Mouse (Mus musculus) yolk sac, embryonic 10.5 days (tissue): Measurements from ENCODE around the gene Slc4a4.
"Not testable (repeated sequence)": the region's sequence is repeated elsewhere in the genome, so short reads cannot be mapped to it uniquely, and the experiment has no call there.

ENCODE experiments used
- DNase-seq: peaks from one replicate; pipeline ENCODE4 v3.0.0-alpha.2; 2017; ENCODE audit warnings: low spot score

Slc4a4 gene

GRCm38 (mm10) chr5:89083476-89083875, 196.9 kb downstream of the Slc4a4 start:
- DNase-seq: peak; percentile 44

GRCm38 (mm10) chr5:89087916-89088315, 201.3 kb downstream of the Slc4a4 start:
- no peak for DNase-seq

DNA sequence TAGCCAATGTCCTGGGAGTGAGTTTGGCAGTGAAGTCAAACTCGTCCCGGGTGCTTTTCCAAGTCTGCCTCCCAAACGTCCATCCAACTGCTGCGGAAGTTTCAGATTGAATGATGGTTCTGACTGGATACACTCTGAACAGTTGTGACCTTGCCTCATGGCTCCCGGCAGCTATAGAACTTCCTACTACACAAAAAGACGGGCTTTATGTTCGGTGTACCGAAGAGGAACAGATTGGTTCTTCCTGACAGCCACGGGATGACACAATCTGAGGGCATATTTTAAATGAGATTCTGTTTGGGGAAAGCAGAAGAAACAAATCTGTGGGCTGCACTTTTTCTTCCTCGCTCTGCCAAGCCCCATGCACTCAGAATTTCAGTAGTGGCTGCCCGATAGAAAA, 201.8 kb downstream of the Slc4a4 start:
- no peak for DNase-seq

DNA sequence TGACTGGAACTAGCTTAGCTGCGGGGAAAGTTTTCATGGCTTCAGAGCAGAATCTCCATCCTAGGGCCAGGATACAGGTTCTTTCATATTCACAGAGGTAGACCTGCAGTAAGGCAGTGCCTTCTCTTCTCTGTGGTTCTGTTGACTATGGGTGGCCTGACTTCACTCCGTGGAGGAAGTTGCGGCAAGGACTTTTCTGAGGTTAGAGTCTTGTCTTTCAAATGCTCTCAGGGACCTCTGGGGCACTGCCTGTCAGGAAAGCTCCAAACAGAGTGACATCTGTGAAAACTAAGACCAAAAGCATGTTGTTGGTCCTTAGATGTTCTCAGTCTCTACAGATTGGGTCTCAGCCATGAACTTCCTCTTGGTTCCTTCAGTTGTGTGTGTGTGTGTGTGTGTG, 203.5 kb downstream of the Slc4a4 start:
- no peak for DNase-seq

- DNase-seq: no peak
Observed at GRCm38 (mm10) chr5:89096371-89096770, 209.8 kb downstream of the Slc4a4 start.

- DNase-seq: no peak
Observed at GRCm38 (mm10) chr5:89097291-89097690, 210.7 kb downstream of the Slc4a4 start.

- DNase-seq: no peak
Observed at GRCm38 (mm10) chr5:89098121-89098520, 211.5 kb downstream of the Slc4a4 start.

GRCm38 (mm10) chr5:89099886-89100285, 213.3 kb downstream of the Slc4a4 start:
- DNase-seq: no peak

GRCm38 (mm10) chr5:89102560-89102959, 215.9 kb downstream of the Slc4a4 start:
- DNase-seq: no peak

- no peak for DNase-seq
Observed at GRCm38 (mm10) chr5:89105346-89105745, 218.7 kb downstream of the Slc4a4 start.

GRCm38 (mm10) chr5:89106217-89106616, 219.6 kb downstream of the Slc4a4 start:
- no peak for DNase-seq

GRCm38 (mm10) chr5:89108809-89109208, 222.2 kb downstream of the Slc4a4 start:
- no peak for DNase-seq

DNA sequence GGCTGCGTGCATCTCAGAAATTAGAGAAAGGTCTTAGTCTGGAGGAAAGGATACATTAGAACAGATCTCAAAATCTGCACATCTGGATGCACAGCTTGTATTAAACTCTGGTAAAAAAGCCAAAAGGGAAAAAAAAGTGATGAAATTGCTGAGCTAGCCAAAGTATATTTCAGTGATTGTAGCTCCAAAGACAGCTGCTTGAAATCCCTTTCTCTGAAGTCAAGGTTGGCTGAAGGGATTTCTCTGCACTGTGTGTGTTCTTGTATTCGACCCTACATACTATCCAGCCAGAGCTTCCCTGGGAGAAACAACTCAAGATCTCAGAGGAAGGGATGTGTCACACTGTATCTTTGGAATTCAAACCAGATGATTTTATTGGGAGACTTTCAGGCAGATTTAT, 223.2 kb downstream of the Slc4a4 start:
- DNase-seq: no peak

GRCm38 (mm10) chr5:89111987-89112386, 225.4 kb downstream of the Slc4a4 start:
- not testable (repeated sequence) for DNase-seq

GRCm38 (mm10) chr5:89120881-89121280, 234.3 kb downstream of the Slc4a4 start:
- DNase-seq: no peak

DNA sequence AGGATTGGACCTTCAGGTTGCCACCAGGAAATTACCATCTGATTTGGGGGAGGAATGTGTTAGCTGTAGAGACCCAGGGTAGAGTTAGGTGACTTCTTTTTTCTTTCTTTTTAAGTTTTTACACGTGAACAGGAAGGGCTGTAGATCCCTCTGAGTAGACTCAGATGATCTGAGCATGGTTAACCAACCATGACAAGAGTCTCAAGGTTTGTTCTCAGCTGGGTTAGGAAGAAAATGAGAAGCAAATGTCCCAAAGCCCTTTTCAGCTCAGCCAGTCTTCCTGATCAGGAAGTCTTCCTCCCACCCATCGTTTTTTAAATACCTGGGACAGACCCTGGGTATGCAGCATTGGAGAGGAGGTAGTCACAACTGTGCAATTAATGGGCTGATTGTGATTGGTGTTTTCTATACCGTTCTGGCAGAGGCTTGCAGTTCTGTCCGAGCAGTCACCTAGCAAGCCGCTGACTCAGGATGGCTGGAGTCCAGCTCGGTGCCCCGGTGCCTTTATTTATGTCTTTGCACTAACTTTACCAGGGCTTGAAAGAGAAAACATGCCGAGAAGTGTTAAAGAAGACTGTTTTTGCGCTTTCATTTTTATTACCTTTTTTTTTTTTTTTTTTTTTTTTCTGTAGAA, 236.8 kb downstream of the Slc4a4 start:
- no peak for DNase-seq

DNA sequence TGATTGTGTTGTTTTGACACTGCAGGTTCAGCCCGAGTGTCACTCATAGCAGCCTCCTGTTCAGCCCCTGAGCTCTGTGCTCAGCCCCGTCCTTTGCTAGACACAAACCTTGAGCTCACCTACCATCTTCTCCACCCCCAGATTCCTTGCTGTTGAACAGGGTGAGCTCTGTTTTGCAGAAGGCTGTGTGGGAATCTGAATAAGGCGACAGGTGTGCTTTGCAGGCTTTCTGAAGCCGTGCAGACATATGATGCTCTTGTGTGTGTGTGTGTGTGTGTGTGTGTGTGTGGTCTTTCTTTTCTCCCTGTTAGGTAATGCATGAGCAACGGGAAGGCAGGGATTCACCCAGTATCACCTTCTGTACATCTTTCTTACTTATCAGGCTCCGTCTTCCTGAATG, 241.6 kb downstream of the Slc4a4 start:
- no peak for DNase-seq

DNA sequence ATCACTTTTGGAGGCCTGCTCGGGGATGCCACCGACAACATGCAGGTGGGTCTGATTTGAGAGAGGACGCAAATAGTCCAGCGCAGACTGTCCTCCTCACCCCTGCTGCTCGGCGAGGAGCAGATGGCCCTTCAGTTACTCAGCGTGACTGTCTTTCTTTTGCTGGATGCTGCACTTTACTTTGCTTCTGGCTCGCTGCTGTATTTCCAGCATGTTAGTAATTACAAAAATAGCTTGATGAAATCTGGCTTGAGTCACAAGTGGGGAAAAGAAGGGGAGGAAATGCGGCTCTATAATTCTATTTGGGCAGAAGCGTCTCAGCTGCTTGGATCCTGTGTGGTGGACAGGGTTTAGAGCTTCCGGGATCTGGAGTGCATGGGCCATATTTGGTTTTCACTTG, 249.2 kb downstream of the Slc4a4 start:
- DNase-seq: no peak

- no peak for DNase-seq
Observed at GRCm38 (mm10) chr5:89140070-89140469, 253.5 kb downstream of the Slc4a4 start.

DNA sequence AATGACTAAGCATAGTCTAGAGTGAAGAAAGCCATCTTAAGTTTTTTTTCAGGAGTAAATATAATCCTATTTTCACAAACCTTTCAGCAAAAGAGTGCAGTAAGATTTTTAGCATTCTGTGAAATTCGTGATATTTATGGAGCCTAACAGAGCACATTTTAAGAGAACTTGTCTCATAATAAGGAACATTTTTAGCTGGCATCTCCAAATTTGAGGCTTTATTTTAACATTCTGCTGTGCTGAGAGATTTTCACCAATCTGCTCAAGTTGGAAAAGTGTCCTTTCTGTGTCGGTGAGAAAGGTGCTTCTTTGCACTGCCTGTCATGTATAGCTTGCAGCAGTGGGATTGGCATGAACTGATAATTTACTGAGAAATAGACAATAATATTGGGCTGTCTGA, 255.1 kb downstream of the Slc4a4 start:
- DNase-seq: no peak

DNA sequence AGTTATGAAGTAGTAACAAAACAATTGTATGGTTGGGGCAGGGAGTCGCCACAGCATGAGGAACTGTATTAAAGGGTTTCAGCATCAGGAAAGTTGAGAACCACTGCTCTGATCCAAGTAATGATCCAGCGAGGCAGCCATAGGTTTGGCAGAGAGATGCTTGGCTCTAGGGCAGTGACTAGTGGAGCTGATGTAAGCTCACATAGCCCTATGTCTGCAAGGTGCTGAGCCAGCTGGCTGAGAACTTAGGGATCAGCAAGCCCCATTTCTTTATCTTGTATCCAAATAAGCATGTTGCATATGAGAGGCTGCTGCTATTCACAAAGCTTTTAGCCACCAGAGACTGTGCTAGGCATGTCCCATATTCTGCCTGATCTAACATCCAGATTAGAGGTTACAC, 259.7 kb downstream of the Slc4a4 start:
- no peak for DNase-seq

- DNase-seq: peak; percentile 7
Observed at GRCm38 (mm10) chr5:89147282-89147790, 260.7 kb downstream of the Slc4a4 start.

- DNase-seq: peak; percentile 8
Observed at GRCm38 (mm10) chr5:89149436-89150040, 262.9 kb downstream of the Slc4a4 start.

GRCm38 (mm10) chr5:89151076-89151475, 264.5 kb downstream of the Slc4a4 start:
- DNase-seq: no peak
